Mouse (Mus musculus) MEL-GATA-1-ER (cell line): ENCODE results near the gene Ndufa13.

Experiments used
- DNase-seq: peaks from one replicate; pipeline ENCODE4 v3.0.0-alpha.2; 2012; ENCODE audit warnings: low read depth; ENCODE audit errors: extremely low read depth

Ndufa13 gene

GRCm38 (mm10) chr8:69911917-69912316 is 9.6 kb upstream of the Ndufa13 start:
- DNase-seq = no peak

DNA sequence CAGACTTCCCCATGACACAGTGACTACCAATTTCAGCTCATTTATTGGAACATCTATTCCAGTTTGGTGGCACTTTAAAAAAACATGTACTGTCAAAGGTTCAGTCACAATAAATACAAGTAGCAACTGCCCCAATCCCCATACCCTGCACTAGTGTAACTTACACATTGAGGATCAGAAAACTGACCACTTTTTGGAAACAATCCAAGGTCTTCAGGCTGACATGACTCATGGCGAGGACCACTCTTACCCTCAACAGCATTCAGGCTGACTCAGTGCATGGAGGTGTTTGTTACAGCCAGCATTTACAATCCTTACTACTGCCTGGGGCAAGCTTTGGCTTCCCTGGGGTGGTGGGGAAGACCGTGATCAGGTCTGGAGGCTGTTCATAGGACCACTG is 4.7 kb upstream of the Ndufa13 start:
- no peak for DNase-seq

GRCm38 (mm10) chr8:69906260-69906659 is 3.9 kb upstream of the Ndufa13 start:
- DNase-seq = no peak

- no peak for DNase-seq
Measured at GRCm38 (mm10) chr8:69904096-69904495, 1.7 kb upstream of the Ndufa13 start.

DNA sequence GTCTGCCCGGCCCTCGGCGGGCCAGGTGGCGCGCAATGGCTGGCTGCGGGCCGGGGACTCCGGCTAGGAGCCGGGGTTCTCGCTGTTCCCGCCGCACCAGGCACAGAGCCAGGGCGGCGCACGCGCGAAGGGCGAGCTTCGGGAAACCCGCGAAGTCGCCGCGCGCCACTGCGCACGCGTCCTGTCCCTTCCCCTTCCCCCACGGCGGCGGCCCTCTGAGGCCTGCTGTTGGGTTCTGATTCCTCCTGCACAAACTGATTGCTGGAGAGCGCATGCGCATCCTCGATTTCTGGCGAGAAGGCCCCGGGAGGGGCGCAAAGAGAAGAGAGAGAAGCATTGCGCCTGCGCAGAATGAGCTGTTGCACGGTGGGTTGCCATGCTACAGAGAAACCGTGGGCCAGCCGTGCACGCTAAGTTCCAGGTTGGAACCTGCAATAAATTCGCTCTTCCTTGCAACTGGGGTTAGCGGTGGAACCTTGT is 745 bp upstream of the Ndufa13 start:
- DNase-seq = peak; percentile 97

DNA sequence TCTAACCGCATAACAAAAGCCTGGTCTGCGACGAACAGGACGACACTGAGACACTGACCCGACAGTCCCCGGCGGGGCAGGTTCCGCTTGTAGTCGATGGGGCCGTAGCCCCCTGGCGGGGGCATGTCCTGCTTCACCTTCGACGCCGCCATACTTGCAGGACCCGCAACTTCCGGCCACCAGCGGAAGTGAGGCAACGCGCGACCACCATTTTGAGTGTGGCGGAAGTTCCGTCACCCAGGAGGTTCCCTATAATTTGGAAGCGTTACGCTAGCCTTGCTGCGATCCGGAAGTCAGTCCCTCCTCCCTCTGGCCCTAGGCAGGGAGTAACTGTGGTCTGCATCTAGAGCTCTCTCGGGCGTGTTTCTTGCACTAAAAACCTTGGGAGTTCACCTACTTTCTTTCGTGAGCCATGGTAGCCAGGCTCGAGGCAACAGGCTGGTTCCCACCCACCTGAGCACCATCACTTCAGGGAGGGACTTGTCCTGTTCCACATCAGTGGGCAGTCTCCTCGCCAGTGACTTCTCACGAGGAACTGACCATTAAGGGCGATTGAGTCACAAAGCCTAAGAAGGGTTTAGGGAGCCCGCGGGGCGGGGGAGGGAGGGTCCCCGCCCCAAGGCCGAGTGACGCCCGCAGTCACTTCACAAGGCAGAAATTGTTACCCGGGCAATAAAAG is 735 bp downstream of the Ndufa13 start:
- peak; percentile 92 for DNase-seq

DNA sequence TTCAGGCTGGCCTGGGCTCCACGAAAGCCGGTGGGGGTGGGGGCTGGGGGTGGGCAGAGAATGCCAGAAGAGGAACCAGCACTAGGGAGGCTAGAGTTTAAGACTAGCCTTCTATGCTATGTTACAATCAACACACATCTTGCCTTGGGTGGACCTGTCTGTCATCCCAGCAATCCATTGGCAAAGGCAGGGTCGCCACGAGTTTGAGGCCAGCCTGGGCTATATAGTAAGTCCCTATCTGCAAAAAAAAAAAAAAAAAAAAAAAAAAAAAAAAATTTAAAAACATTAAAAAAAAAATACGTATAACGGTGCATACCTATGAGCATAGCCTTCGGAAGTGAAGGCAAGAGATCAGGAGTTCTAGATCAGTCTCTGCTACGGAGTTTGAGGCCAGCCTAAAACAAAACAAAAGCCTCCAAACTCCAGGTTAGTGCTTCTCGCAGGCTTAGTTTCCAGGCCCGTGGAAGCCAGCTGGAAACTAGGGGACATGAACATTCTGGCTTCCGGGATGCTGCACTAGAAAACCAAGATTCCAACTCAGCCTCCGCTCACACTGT is 1.4 kb downstream of the Ndufa13 start:
- peak; percentile 48 for DNase-seq

GRCm38 (mm10) chr8:69899876-69900275 is 2.5 kb downstream of the Ndufa13 start:
- no peak for DNase-seq

DNA sequence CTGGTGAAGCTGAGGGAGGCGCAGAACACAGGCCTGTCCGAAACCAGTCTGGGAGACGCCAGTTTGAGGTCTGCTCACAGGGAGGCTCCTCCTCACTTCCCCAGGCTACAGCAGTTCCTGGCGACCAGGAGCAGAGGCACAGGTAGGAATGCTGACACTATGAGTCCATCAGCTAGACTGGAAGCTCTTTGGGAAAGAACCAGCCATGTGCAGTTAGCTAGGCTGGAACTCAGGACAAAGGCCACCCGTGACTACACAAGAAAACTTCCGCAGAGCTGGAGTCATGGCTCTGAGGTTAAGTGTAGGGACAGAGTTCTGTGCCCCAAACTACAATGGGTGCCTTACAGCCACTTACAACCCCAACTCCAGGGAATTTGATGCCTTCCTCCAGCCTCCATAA is 4.5 kb downstream of the Ndufa13 start:
- DNase-seq = no peak

DNA sequence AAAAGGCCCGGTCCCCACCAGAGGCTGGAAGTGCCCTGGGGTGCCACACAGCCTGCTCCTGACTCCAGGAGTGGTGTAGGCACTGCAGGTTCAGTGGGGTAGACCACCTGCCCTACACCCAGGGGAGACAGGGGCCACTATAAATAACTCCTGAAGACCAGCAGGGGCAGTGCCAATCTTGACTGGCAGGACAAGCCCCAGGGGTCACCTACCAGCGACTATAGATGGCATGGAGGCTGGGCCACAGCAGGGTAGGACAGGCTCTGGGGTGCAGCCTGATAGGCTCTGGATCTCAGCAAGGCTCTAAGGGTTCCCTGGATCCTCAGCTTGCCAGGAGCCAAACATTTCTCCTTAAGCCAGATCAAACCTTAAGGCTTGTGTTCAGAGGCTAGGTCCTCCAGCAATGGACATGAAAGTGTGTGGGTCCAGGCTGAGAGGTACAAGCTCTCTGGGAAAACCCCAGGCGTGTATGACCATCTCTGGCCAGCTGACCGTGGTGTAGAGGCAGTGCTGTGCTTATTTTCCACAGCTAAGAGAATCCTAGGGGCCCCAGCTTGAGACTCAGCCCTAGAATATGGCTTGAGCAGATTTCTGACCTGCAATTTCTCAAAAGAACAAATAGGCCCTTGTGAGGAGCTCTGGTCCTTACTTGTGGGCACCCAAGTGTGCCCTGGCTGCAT is 6.4 kb downstream of the Ndufa13 start:
- DNase-seq = no peak

DNA sequence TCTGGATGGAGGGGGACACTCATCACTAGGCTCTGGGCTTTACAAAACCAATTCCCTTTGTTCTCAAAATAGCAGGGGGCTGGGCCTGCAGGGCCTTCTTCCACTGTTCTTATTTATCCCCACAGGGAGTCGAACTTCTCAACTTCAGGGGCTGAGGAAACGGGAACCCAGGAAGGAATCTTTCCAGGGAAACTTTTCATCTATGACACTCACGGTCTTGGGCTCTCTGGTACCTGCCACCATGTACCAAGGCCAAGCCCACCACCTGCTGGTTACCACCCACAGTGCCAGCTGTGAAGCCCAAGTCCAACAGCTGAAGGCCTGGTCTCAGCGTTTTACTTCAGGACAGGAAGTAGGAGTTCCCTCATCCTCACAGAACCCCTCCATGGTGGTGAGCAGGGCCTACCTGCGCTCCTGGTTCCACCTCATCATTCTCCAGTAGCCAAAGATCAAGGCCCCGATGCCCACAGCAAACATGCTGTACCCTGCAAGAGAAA is 7.5 kb downstream of the Ndufa13 start:
- DNase-seq = no peak

GRCm38 (mm10) chr8:69893863-69894262 is 8.5 kb downstream of the Ndufa13 start:
- no peak for DNase-seq

DNA sequence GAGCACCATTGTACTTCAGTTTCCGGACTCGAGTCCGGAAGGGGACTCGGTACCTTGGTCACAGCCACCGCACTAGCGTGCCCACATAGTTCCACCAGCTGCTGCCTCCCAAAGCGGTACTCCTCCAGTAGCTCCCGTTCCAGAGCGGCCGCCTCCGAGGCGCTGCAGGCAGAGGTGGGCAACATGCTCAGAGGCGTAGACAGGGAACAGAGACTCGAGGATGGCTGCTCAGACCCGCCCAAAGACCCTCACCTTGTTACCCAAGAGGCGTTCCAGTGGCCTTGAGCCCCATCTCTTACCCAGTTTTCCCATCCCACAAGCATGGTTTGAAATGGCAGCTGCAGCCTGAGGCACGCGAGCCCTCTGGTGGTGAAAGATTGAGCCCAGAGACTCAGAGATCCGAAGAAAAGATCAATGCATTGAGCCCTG is 11.5 kb downstream of the Ndufa13 start:
- no peak for DNase-seq

GRCm38 (mm10) chr8:69888902-69889301 is 13.5 kb downstream of the Ndufa13 start:
- no peak for DNase-seq

- no peak for DNase-seq
Measured at GRCm38 (mm10) chr8:69888244-69888866, 14.0 kb downstream of the Ndufa13 start.

DNA sequence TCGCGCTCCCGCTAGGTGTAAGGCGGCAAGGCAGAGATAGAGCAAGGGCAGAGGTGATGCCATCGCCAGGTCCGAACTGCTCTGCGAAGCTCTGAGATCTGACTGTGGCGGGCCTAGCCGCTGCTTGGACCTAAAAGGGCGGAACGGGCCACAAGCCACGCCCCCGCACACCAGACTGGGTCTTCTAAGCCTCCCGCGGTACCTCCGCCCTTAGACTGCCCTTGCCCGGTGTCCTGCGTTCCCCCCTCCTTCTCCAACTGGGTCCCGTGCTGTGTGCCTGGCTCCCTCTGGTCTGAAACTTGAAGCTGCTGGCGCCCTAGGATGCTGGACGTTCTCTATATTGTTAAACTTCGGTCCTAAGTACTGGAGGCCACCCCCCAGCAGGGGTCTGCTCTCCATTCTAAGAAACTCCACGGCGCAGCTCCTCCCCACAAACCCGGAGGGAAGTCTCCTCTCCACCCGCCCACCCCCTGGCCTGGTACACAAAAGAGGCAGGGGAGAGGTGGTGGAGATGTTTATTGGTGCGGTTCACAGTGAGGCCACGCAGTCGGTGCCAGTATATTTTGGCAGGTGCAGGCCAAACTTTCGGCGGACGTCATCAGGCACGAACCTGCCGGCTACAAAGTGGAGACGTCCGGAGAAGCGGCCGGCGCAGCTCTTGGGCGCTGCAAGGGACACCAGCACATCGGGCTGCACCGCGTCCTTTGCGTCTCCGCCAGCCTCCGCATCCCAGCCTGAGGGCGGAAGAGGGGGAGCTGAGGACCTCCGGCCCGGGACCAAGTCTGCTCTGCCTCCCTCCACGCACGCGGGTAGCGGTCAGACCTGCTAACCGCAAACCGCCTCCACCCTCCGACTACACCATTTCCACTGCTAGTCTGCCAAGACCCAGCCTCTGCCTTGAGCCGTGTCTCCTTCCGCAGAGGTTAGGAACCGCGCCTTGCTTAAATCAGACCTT is 14.8 kb downstream of the Ndufa13 start, which contains the start of gene Cilp2:
TSS of gene Cilp2 (minus strand) at position 399 of the 955 bp plus-strand sequence.
- DNase-seq = no peak

DNA sequence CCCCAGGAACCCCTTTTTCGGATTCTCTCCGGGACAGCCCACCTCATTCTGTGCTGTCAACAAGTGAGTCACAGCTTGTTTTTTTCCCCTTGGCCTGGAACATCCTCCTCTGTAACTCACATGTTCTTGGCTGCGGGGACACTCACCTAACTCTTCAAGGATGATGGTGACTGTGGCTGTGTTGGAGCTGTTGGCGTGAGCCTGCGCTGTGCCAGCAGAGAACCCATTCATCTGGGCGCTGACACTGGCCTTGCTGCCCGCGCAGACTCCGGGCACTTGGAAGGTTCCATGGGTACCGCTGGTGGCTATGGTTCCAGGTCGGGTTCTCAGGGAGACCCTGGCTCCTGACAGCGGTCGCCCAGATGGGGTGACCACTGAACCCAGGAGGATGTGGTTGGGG is 18.2 kb downstream of the Ndufa13 start:
- no peak for DNase-seq

DNA sequence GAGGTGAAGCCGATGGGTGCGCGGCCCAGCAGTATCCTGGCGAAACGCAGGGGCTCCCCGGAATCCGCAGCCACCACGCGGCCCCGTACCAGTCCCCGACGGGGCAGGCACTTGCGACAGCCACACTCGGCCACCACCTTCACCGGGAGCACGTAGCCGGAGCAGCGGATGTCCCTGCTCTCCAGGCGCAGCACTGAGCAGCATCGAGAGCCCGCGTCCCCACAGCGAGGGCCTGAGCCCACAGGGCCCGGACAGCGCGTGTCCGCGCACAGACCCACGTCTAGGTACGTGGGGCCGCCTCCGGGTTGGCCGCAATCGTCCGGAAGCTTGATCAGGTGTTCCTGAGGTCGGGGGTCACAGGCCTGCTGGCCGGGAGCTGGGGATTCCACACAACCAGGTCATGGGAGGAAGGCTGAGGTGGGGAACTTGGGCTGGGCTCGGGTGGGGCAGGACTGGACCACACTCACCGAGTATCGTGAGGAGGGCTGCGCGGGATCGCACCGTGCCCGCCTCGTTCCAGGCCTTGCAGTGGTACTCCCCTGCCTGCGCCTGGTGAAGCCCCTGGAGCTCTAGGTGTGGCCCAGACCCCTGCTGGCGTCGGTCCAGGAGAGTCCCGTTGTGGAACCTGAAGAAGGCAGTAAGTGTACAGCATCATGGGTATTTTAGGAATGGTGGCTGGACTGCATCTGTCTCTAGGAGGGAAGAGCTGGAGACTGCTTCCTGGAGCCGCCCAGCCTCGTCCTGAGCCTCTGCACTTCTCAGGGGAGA is 19.3 kb downstream of the Ndufa13 start:
- no peak for DNase-seq

DNA sequence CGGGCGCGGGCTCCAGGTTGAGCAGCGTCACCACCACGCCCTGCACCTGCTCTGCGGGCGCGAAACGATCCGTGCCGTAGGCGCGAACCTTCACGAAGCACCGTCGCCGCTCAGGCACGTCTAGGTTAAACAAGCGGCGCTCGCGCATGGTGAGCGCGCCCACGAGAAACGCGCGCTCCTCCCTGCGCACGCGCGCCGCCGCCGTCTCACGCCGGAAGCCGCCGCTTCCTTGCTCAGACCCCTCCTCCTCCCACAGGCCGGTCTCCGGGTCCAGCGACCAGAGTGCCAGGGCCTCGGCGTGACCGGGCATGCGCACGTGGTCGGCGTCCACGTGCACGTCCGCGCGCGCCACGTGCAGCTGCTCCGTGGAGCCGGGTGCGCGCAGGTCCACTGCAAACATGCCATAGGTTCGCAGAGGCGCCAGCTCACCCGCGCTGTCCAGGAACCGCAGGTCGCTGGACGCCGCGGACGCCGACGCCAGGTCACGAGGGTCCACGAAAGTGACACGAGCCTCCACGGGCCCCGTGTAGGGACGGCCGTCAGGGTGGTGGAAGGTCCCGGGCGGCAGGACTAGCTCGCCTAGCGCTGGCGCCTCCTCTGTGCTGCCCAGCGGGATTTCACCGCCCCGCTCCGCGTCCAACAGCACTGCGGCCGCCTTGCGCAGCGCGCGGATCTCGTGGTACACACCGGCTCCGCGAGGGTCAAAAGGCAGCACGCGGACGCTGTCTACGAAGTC is 20.2 kb downstream of the Ndufa13 start:
- DNase-seq = no peak
